ENCODE assay signal across 9 mouse cellular contexts in the genomic region with DNA sequence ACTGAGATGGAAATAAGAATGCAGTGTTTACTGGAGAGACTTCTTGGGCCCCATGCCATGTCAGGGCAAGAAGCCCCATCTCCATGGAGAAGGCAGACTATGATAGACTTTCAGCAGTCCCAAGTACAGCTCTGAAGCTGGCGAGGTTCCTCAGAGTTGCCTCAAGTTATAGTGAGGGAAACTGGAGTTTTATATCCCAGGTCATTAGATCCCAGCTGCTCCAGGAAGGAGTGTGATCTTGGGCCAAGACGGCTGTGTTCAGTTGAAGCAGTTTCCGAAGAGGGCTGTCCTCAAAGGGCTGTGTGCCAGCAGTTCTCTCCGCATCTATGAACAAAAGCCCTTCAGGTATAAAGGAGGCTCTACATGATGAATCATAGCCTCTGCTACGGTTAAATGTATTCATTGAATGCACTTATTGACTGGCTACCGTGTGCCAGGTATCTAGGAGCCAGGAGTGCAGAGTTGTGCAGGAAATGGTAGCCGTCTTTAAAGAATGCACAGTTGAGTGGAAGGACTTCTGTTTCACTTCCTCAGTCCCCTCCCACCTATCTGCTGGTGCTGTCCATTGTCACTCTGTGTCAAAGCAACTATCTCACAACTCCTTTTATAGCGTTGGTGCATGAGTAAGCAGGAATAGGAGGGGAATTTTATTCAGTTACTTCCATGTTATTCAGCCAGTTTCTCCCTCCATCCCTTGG. TPM values are rescaled to one million over a fixed set of nuclear protein-coding genes. Genes with fewer than 3 reads are reported as not detected.
A peak's percentile ranks its signal among the peaks of the same experiment; 100 is the strongest.
DNase-seq lines count a peak whose midpoint lies in the region; ATAC-seq lines count a peak whose summit lies in the region.
"Had no signal": no experiment of that assay in that cellular context is flagged by ENCODE, and none has a peak within 500 bp of the region (broad histone marks: within the 10 kb centered on the region; RNA-seq: fewer than 3 reads in every experiment).

No protein-coding gene starts in this region.

- no peaks in the 10 kb centered on the region for H3K27me3 ChIP-seq in forebrain, embryonic 14.5 days (replicated peaks; ENCODE audit: control insufficient read depth, insufficient read depth, low read length)
- no peaks in the 10 kb centered on the region for H3K27me3 ChIP-seq in forebrain, embryonic 11.5 days (ENCODE audit: control insufficient read depth, insufficient read depth, low read length)
- H3K27me3 ChIP-seq in stomach, embryonic 16.5 days (ENCODE audit: control insufficient read depth, insufficient read depth, low read length) = no peaks in the 10 kb centered on the region

- no peak overlapping the region for H3K9ac ChIP-seq in forebrain, embryonic 14.5 days (ENCODE audit: low read length)
- no peak overlapping the region for H3K9ac ChIP-seq in forebrain, embryonic 11.5 days (ENCODE audit: low read length)
- H3K9ac ChIP-seq in stomach, embryonic 16.5 days (ENCODE audit: low read length) = no peak overlapping the region

- no peaks in the 10 kb centered on the region; the same call in 1 of the 2 replicates for H3K4me1 ChIP-seq in forebrain, embryonic 14.5 days (ENCODE audit: control insufficient read depth, insufficient read depth, low read length)
- peaks cover 1% of the 10 kb centered on the region; the same call in 1 of the 2 replicates for H3K4me1 ChIP-seq in forebrain, embryonic 11.5 days (replicated peaks; ENCODE audit: control insufficient read depth, insufficient read depth, low read length)
- peaks cover 16% of the 10 kb centered on the region for H3K4me1 ChIP-seq in stomach, embryonic 16.5 days (ENCODE audit: control insufficient read depth, insufficient read depth, low read length)

- H3K36me3 ChIP-seq in forebrain, embryonic 14.5 days (ENCODE audit: control insufficient read depth, insufficient read depth, low read length) = no peaks in the 10 kb centered on the region
- no peaks in the 10 kb centered on the region for H3K36me3 ChIP-seq in forebrain, embryonic 11.5 days (ENCODE audit: control insufficient read depth, insufficient read depth, low read length)
- H3K36me3 ChIP-seq in stomach, embryonic 16.5 days (ENCODE audit: control insufficient read depth, insufficient read depth, low read length) = no peaks in the 10 kb centered on the region

- no peak for ATAC-seq in forebrain, embryonic 14.5 days
- no peak for ATAC-seq in forebrain, embryonic 11.5 days (replicated peaks; ENCODE audit: low FRiP score)
- peak; percentile 64 for ATAC-seq in stomach, embryonic 16.5 days (ENCODE audit: insufficient read depth, low FRiP score)

- no peaks in the 10 kb centered on the region for H3K9me3 ChIP-seq in forebrain, embryonic 14.5 days (replicated peaks; ENCODE audit: control insufficient read depth, low read length)
- H3K9me3 ChIP-seq in forebrain, embryonic 11.5 days (ENCODE audit: control insufficient read depth, low read length) = no peaks in the 10 kb centered on the region
- H3K9me3 ChIP-seq in stomach, embryonic 16.5 days (replicated peaks; ENCODE audit: control insufficient read depth, low read length) = no peaks in the 10 kb centered on the region

- H3K4me3 ChIP-seq in forebrain, embryonic 14.5 days (ENCODE audit: low read depth, low read length) = no peak overlapping the region
- H3K4me3 ChIP-seq in forebrain, embryonic 11.5 days (ENCODE audit: low read depth, low read length) = no peak overlapping the region
- no peak overlapping the region for H3K4me3 ChIP-seq in stomach, embryonic 16.5 days (replicated peaks; ENCODE audit: low read length)

- H3K4me2 ChIP-seq in forebrain, embryonic 14.5 days (ENCODE audit: low read length) = no peak overlapping the region
- no peak overlapping the region for H3K4me2 ChIP-seq in forebrain, embryonic 11.5 days (ENCODE audit: low read depth, low read length, severe bottlenecking)
- H3K4me2 ChIP-seq in stomach, embryonic 16.5 days (ENCODE audit: low read depth, low read length) = no peak overlapping the region

- H3K27ac ChIP-seq in forebrain, embryonic 14.5 days (ENCODE audit: low read depth, low read length) = no peak overlapping the region
- no peak overlapping the region for H3K27ac ChIP-seq in forebrain, embryonic 11.5 days (ENCODE audit: low read depth, low read length)
- H3K27ac ChIP-seq in stomach, embryonic 16.5 days (ENCODE audit: low read length) = peak overlapping the region; percentile 67

- DNase-seq in forebrain, embryonic 14.5 days (ENCODE audit: low spot score) = peak; percentile 19
- DNase-seq in forebrain, embryonic 11.5 days (ENCODE audit: low spot score) = no peak
- peak; percentile 40 for DNase-seq in right cerebral cortex, postnatal 4 days
- DNase-seq in right cerebral cortex, postnatal 36 days (ENCODE audit: low spot score in 2 of 2) = no peak
- peak; percentile 59 to 70 for DNase-seq in kidney, postnatal 4 days
- no peak for DNase-seq in embryo, embryonic 9.5 days (ENCODE audit: extremely low spot score)
- no peak for DNase-seq in adrenal gland, postnatal 4 days (ENCODE audit: low spot score in 2 of 2)

- 48% methylated on average over 8 of the region's 8 CpGs for WGBS in forebrain, embryonic 14.5 days
- WGBS in forebrain, embryonic 11.5 days = 87% methylated on average over 8 of the region's 8 CpGs
- 50% methylated on average over 8 of the region's 8 CpGs for WGBS in stomach, embryonic 16.5 days

RNA-seq across cellular contexts. Expression of gene Fam185a, which starts 16.2 kb away (rescaled TPM):
- 6.1 and 7.9 TPM in 2 replicates for polyA plus RNA-seq in forebrain, embryonic 14.5 days (2014; fragmentation: Nextera tagmentation; extraction: Ambion mirVana)
- polyA plus RNA-seq in forebrain, embryonic 11.5 days (2014; fragmentation: Nextera tagmentation; extraction: Ambion mirVana) = 4.8 and 5.2 TPM in 2 replicates
- polyA plus RNA-seq in stomach, embryonic 16.5 days (2015; fragmentation: Nextera tagmentation; extraction: Ambion mirVana) = 6.5 and 6.8 TPM in 2 replicates
- 10 to 100 TPM; 11.9 TPM for total RNA-seq in adrenal gland, postnatal 4 days (2021)

RNA-seq across cellular contexts. Expression of gene Ccdc146, which starts 16.5 kb away (rescaled TPM):
- polyA plus RNA-seq in forebrain, embryonic 14.5 days (2014; fragmentation: Nextera tagmentation; extraction: Ambion mirVana) = 0.70 and 1.0 TPM in 2 replicates
- 0.36 TPM in 1 of 2 replicates, not detected in the other for polyA plus RNA-seq in forebrain, embryonic 11.5 days (2014; fragmentation: Nextera tagmentation; extraction: Ambion mirVana)
- polyA plus RNA-seq in stomach, embryonic 16.5 days (2015; fragmentation: Nextera tagmentation; extraction: Ambion mirVana) = 0.62 and 0.72 TPM in 2 replicates
- total RNA-seq in adrenal gland, postnatal 4 days (2021) = under 1 TPM; 0.14 to 0.17 TPM
- total RNA-seq: hematopoietic stem cell, adult 5-6 weeks had no signal

Comparison
In these comparisons a context has a peak if more than half of its experiments do, and no peak if none do; other contexts are left out.
1. DNase-seq: peak in forebrain, embryonic 14.5 days (single experiment), right cerebral cortex, postnatal 4 days (single experiment) and kidney, postnatal 4 days (2 of 2); none in forebrain, embryonic 11.5 days (single experiment), right cerebral cortex, postnatal 36 days (0 of 2), embryo, embryonic 9.5 days (single experiment) and adrenal gland, postnatal 4 days (0 of 2).